Mouse (Mus musculus) neural tube, embryonic 13.5 days (tissue): ENCODE results near the gene Kcnq1. TPM values are rescaled to one million over a fixed set of nuclear protein-coding genes. Genes with fewer than 3 reads are reported as not detected.

Experiments used
- ATAC-seq: fragments of 200-750 bp; cut with Nextera tagmentation; 2 replicates; pipeline ENCODE4 v1.8.0; 2017; ENCODE audit warnings: low read depth, mild to moderate bottlenecking, moderate TSS enrichment, moderate library complexity
- H3K27ac ChIP-seq: fragments of 300-500 bp; sonication (generic); replicated peaks from 2 replicates; pipeline ENCODE4 v1.5.1; 2015; ENCODE audit warnings: moderate library complexity, mild to moderate bottlenecking, inconsistent platforms
- H3K27me3 ChIP-seq: fragments of 300-500 bp; sonication (generic); 2 replicates; pipeline ENCODE4 v1.6.1; 2015; ENCODE audit warnings: mild to moderate bottlenecking, inconsistent platforms
- H3K36me3 ChIP-seq: fragments of 300-500 bp; sonication (generic); 2 replicates; pipeline ENCODE4 v1.6.1; 2015; ENCODE audit warnings: mild to moderate bottlenecking, inconsistent platforms
- H3K4me1 ChIP-seq: fragments of 300-500 bp; sonication (generic); replicated peaks from 2 replicates; pipeline ENCODE4 v1.6.1; 2015; ENCODE audit warnings: inconsistent platforms
- H3K4me2 ChIP-seq: fragments of 300-500 bp; sonication (generic); 2 replicates; pipeline ENCODE4 v1.6.1; 2015; ENCODE audit warnings: inconsistent platforms, mild to moderate bottlenecking, moderate library complexity
- H3K4me3 ChIP-seq: fragments of 300-500 bp; sonication (generic); 2 replicates; pipeline ENCODE4 v1.5.1; 2015; ENCODE audit warnings: mild to moderate bottlenecking, inconsistent platforms
- H3K9ac ChIP-seq: fragments of 300-500 bp; sonication (generic); 2 replicates; pipeline ENCODE4 v1.6.1; 2015; ENCODE audit warnings: moderate library complexity, mild to moderate bottlenecking, inconsistent platforms
- H3K9me3 ChIP-seq: fragments of 300-500 bp; sonication (generic); 2 replicates; pipeline ENCODE4 v1.6.1; 2016; ENCODE audit warnings: inconsistent platforms
- WGBS: fragments of 180-500 bp; shearing (Covaris S2); methylation state at CpG from one replicate; pipeline ENCODE4 v1.1.7; 2015; 5-methylcytosine and 5-hydroxymethylcytosine counted together
- polyA plus RNA-seq: library from polyadenylated mRNA; unstranded; fragments of >200 nt; fragmentation: Nextera tagmentation; extraction: Ambion mirVana; gene quantifications from 2 replicates; pipeline ENCODE4 v1.2.1, GENCODE M21; 2015

Kcnq1 gene
- polyA plus RNA-seq, 1 experiment from 2014 or later: 1.3 TPM

DNA sequence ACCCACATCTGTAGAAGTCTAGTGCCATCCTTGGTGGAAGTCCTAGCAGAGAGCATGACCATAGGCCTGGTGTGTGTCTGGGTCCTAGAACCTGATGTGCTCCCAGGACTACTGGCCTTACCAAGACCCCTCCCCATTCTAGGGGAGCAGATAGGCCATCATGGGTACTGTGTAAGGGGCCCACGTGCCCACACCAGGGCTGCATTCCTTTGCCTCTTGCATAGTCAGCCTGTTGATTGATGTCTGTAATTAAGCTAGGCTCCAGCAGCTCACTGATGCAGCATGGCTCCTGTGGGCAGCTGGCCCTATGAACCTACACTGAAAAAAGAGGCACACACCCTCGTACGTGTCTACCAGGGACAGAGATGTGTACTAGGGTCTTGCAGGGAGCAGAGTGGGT is 157.4 kb downstream of the Kcnq1 start:
- Histone ChIP-seq H3K9ac (no peak overlapping the region), H3K27ac (no peak overlapping the region), H3K27me3 (no peaks in the 10 kb centered on the region), H3K4me3 (no peak overlapping the region), H3K4me2 (no peak overlapping the region), H3K9me3 (no peaks in the 10 kb centered on the region), H3K36me3 (no peaks in the 10 kb centered on the region), H3K4me1 (0 out of 2 replicates have a peak, but pooled peaks cover 11% of the 10 kb centered on the region)
- WGBS: 42% methylated on average over 3 of the region's 3 CpGs
- no peak for ATAC-seq

DNA sequence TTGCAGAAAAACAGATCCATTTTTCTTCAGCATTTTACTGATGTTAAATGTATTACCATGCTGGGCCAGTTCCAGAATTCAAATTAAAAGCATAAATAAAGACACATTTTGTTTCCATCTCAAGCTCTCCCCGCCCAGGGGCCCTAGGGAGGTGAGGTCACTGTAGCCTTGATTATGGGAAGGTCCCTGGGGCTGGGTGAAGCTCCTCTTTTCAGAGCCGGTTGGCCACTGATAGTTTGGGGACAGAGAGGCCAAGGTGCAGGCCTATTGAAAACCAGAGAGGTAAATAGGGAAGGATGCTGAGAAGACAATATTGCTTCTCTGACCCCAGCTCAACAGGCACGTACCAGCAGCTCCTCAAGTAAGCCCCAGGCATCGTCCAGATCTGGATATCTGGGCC is 157.8 kb downstream of the Kcnq1 start:
- no peak overlapping the region for H3K9ac ChIP-seq
- H3K36me3 ChIP-seq: no peaks in the 10 kb centered on the region
- WGBS: 80% methylated on average over 4 of the region's 4 CpGs
- H3K4me1 ChIP-seq: 0 out of 2 replicates have a peak, but pooled peaks cover 11% of the 10 kb centered on the region
- no peaks in the 10 kb centered on the region for H3K27me3 ChIP-seq
- no peak overlapping the region for H3K4me2 ChIP-seq
- H3K4me3 ChIP-seq: no peak overlapping the region
- no peak for ATAC-seq
- no peaks in the 10 kb centered on the region for H3K9me3 ChIP-seq
- H3K27ac ChIP-seq: no peak overlapping the region

DNA sequence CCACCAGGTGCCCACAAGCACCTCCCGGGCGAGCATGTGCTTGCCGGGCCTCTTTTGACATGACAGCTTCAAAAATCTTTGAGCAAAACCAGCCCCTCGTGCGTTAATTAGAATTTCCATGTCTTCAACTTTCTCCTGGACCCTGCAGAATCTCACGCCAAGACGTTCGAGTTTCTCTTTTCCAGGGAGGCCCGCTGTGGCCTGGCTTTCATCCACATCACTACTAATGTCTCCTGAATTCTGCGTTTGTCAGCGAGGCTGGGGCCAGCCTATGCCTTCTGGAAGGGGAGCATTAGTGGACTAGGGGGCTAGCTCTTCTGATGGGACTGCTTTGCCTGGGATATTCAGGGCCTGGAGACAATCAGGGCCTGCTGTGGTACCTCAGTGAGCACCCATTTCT is 159.2 kb downstream of the Kcnq1 start:
- no peak for ATAC-seq
- H3K4me2 ChIP-seq: no peak overlapping the region
- 0 out of 2 replicates have a peak, but pooled peaks cover 11% of the 10 kb centered on the region for H3K4me1 ChIP-seq
- H3K36me3 ChIP-seq: no peaks in the 10 kb centered on the region
- H3K4me3 ChIP-seq: no peak overlapping the region
- no peaks in the 10 kb centered on the region for H3K27me3 ChIP-seq
- H3K9ac ChIP-seq: no peak overlapping the region
- no peaks in the 10 kb centered on the region for H3K9me3 ChIP-seq
- 93% methylated on average over 11 of the region's 11 CpGs for WGBS
- H3K27ac ChIP-seq: no peak overlapping the region

DNA sequence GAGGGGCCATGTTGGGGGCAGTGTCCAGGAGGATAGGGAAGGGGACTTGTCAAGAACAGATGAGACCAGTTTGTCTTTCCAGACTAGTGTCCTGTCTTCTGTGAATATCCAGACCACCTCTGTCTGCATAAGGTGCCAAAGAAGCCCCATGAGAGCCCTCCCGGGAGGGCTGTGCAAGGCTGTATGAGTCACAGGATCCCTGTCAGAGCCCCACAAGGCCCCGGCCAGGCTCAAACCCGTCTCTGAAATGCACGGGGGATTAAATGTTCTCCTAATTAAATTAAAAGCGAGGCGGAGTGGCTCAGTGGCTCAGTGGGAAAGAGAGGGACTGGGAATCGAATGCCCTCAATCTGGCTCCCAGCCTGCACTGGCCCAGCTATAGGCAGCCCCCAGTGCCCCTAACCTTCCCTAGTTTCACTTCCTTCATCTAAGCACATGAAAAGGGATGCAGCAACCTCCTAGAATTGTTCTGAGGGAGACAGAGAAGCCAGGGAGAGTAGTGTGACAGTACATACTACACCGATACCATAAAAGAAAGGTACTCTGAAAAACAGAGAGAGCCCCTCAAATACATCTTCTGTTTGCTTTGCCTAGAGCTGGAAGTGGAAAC is 159.8 kb downstream of the Kcnq1 start:
- WGBS: 73% methylated on average over 8 of the region's 8 CpGs
- Histone ChIP-seq H3K9ac (no peak overlapping the region), H3K4me1 (0 out of 2 replicates have a peak, but pooled peaks cover 11% of the 10 kb centered on the region), H3K27ac (no peak overlapping the region), H3K9me3 (no peaks in the 10 kb centered on the region), H3K4me2 (no peak overlapping the region), H3K4me3 (no peak overlapping the region), H3K27me3 (no peaks in the 10 kb centered on the region), H3K36me3 (no peaks in the 10 kb centered on the region)
- no peak for ATAC-seq

DNA sequence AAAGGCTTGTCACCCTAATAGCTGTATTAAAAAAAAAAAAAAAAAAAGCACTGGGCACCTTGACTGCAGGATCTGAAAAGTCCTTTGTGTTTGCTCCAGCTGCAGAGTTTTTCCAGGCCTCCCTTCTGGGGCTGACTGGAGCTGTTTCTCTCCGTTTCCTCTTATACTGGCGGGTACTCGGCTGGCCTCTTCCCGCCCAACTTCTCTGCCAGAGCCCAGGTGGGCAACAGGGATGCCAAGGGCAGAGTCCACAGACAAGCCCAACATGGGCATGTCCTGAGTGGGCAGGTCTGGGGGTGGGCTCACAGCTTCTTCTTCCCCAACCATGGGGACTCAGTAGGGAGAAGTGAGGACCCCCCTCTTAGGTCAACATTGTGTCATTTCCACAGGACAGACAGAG is 167.6 kb downstream of the Kcnq1 start:
- Histone ChIP-seq H3K36me3 (peaks cover 9% of the 10 kb centered on the region; the same call in 1 of the 2 replicates), H3K27me3 (no peaks in the 10 kb centered on the region), H3K4me1 (peaks cover 7% of the 10 kb centered on the region; the same call in 1 of the 2 replicates), H3K9ac (no peak overlapping the region), H3K4me3 (no peak overlapping the region), H3K4me2 (no peak overlapping the region), H3K9me3 (no peaks in the 10 kb centered on the region), H3K27ac (no peak overlapping the region)
- WGBS: 74% methylated on average over 4 of the region's 4 CpGs
- no peak for ATAC-seq

DNA sequence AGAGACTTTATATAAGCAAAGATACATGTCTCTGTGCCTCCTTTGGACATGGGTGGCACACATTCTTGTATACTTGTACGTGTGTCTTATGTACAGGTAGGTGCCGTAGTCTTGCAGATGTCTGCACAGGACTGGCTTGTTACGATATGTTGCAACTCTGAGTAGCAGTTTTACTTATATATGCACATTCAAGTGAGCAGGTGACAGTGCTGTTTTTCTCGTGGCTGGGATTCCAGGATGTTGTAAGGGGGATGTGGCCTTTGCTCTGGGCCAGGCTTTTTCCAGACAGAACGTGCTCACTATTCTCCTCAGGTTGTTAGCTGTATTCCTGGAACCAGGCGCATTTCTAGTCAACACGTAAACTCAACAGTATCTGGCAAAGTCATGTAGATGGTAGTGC is 168.9 kb downstream of the Kcnq1 start:
- no peak overlapping the region for H3K9ac ChIP-seq
- WGBS: 90% methylated on average over 7 of the region's 7 CpGs
- H3K27ac ChIP-seq: no peak overlapping the region
- no peak for ATAC-seq
- H3K27me3 ChIP-seq: no peaks in the 10 kb centered on the region
- H3K4me1 ChIP-seq: peaks cover 7% of the 10 kb centered on the region; the same call in 1 of the 2 replicates
- H3K36me3 ChIP-seq: peaks cover 9% of the 10 kb centered on the region; the same call in 1 of the 2 replicates
- no peak overlapping the region for H3K4me2 ChIP-seq
- no peaks in the 10 kb centered on the region for H3K9me3 ChIP-seq
- H3K4me3 ChIP-seq: no peak overlapping the region

DNA sequence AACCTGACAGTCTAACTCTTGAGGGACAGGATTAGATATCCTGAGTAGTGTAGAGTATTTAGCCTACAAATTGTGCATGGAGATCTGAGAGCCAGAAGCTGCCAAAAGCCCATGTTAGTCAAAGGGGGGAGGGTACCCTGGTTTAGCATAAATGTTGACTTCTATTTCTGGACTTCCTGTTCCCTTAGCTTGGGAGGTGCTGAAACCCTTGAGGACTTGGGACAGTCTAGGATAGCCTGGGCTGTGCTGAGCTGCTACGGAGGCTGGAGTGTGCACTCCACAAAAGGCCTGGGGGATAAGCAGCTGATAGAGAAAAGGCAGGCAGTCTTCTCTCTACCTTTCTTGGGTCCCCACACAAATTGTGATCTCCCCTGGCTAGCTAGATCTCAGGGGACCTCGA is 177.5 kb downstream of the Kcnq1 start:
- Histone ChIP-seq H3K36me3 (no peaks in the 10 kb centered on the region), H3K4me3 (no peak overlapping the region), H3K27me3 (no peaks in the 10 kb centered on the region), H3K4me2 (no peak overlapping the region), H3K27ac (no peak overlapping the region), H3K9ac (no peak overlapping the region), H3K9me3 (no peaks in the 10 kb centered on the region), H3K4me1 (peaks cover 45% of the 10 kb centered on the region)
- WGBS: 83% methylated on average over 2 of the region's 2 CpGs
- no peak for ATAC-seq

DNA sequence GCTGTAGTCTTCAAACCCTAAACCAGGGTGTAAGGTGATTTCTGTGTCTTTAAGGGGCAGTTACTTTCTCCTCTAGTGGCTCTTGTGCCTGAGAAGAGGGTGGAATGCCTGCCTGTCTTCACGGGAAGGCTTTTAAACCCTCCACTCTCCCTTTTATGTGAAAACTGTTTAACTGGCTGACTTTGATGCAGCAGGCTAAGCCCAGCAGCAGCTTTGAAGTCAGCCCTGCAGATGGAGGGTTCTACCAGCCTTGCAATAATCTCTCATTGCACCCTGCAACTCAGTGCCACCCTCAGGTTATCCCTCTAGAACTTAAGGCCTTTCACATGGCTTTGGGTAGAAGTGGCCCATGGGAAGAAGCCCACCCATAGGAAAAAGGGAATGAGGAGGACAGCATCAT is 178.7 kb downstream of the Kcnq1 start:
- ATAC-seq: no peak
- Histone ChIP-seq H3K9me3 (no peaks in the 10 kb centered on the region), H3K9ac (no peak overlapping the region), H3K4me3 (no peak overlapping the region), H3K36me3 (no peaks in the 10 kb centered on the region), H3K27ac (no peak overlapping the region), H3K27me3 (no peaks in the 10 kb centered on the region), H3K4me2 (no peak overlapping the region), H3K4me1 (peaks cover 57% of the 10 kb centered on the region)
- 29% methylated on average over 1 of the region's 1 CpGs for WGBS

DNA sequence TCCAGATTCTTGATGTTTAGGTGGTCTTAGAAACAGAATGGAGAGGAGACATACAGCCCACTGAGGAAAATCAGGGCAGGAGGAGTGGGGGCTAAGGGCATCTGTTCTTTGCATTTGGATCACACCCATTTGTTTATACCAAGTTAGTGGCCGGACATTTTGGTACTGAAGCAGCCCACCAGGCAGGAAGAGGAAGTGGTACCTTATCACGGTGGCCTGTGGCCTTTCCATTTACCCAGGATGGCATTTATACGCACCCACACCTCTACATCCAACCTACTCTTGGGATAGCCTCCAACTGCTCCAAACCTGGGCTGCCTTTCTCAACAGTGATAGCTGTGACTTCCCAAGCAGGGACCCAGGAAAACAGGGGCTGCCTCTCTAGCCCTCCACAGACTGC is 179.3 kb downstream of the Kcnq1 start:
- H3K4me3 ChIP-seq: no peak overlapping the region
- H3K27ac ChIP-seq: no peak overlapping the region
- H3K9me3 ChIP-seq: no peaks in the 10 kb centered on the region
- H3K36me3 ChIP-seq: no peaks in the 10 kb centered on the region
- no peak for ATAC-seq
- H3K27me3 ChIP-seq: no peaks in the 10 kb centered on the region
- no peak overlapping the region for H3K4me2 ChIP-seq
- 73% methylated on average over 3 of the region's 3 CpGs for WGBS
- H3K4me1 ChIP-seq: peaks cover 63% of the 10 kb centered on the region
- H3K9ac ChIP-seq: no peak overlapping the region

DNA sequence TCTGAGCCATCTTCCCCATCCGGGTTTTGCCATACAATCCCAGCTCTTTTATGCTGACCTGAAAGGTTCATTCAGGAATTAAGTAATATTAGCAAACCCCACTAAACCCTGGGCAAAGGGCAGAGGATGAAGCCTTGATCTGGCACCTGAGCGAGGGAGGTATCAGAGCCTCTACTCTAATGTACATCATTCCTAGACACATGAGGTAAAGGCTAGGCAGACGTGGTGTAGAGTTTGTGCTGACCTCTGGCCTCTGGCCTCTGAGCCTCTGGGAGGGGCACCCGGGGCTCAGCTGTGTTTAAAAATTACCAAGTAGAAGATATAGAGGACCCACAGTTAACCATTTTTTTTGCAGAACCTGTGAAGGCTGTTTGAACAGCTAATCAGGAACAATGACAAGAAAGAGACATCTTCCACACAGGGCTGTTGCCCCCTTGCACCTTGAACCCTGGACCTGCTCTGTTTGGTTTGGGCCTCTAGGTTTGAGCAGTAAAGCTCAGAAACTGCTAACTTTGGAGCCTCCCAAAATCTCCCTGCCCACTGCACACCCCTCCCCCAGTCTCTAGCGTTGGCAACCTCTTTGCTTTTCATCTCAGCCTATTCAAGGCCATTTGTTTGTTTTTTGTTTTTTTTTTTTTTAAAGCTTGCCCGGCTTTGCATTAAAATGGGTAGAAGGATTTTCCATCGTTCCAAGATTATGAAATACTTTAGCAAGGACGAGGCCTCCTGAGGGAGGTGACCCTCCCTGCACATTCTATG is 180.5 kb downstream of the Kcnq1 start:
- Histone ChIP-seq H3K27me3 (no peaks in the 10 kb centered on the region), H3K4me1 (peaks cover 76% of the 10 kb centered on the region), H3K36me3 (no peaks in the 10 kb centered on the region), H3K9ac (no peak overlapping the region), H3K9me3 (no peaks in the 10 kb centered on the region), H3K4me2 (no peak overlapping the region), H3K4me3 (no peak overlapping the region), H3K27ac (no peak overlapping the region)
- WGBS: 70% methylated on average over 8 of the region's 8 CpGs
- ATAC-seq: no peak

DNA sequence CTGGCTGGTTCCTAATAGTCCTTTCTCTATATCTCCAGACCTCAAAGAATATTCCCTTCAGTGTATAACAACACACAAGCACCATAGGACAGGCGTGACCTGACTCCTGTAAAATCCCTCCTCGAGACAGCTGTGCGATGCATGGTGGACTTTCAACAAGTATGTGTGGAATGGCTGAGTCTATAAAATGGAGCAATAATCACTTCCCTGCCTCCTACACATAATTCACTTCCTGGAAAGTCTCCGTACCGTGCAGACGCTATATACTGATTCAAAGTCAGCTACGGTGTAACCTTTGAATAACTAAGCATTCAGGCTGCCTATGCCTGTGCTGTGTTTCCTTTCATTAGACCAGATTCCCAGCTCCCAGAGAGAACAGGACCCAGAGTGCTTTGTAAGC is 182.0 kb downstream of the Kcnq1 start:
- H3K27ac ChIP-seq: no peak overlapping the region
- H3K9ac ChIP-seq: no peak overlapping the region
- no peak overlapping the region for H3K4me2 ChIP-seq
- WGBS: 75% methylated on average over 7 of the region's 7 CpGs
- H3K36me3 ChIP-seq: no peaks in the 10 kb centered on the region
- H3K27me3 ChIP-seq: no peaks in the 10 kb centered on the region
- no peak overlapping the region for H3K4me3 ChIP-seq
- H3K9me3 ChIP-seq: no peaks in the 10 kb centered on the region
- peaks cover 89% of the 10 kb centered on the region for H3K4me1 ChIP-seq
- ATAC-seq: no peak

DNA sequence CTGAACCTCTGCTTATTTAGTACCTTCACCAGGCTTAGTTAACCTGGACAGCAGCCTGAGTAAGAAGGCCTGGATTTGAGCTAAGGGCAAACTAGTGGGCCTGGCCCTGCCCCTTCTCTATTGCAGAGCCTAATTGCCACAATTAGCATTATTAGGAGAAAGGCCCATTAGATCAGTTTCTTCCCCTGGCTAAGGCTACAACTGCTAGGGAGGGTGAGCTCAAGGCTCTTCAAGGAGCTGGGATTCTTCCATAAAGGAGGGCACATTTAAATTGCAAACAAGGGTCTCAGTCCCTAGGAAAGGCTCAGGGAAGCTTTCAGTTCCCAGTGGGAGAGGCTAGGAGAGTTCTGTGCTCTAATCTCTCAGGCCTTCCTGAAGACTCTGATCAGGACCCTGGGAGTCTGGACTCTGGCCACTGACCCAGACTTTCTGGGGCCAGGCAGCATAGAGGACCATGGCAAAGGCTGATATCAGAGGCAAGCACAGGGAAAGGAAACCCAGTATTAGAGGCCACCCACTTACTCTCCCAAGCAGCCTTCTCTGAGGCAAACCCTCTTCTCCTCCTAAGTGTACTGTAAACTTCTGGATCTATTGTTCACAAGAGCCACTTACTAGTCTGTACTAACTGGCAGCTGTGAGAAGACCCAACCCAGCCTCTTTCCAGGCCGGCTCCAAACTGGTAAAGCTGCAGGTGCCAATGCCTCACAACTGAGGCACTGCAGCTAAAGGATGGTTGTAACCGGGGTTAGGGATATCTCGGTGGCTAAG is 183.1 kb downstream of the Kcnq1 start:
- Histone ChIP-seq H3K27me3 (no peaks in the 10 kb centered on the region), H3K27ac (no peak overlapping the region), H3K4me2 (0 out of 2 replicates have a peak overlapping the region, but pooled peaks have one; percentile 2), H3K36me3 (no peaks in the 10 kb centered on the region), H3K9me3 (no peaks in the 10 kb centered on the region), H3K9ac (no peak overlapping the region), H3K4me3 (no peak overlapping the region), H3K4me1 (peaks cover 93% of the 10 kb centered on the region)
- no peak for ATAC-seq
- 47% methylated on average over 3 of the region's 3 CpGs for WGBS
